Mouse (Mus musculus) myocyte (in vitro differentiated cells): ENCODE results near the gene Tmcc3. TPM values are rescaled to one million over a fixed set of nuclear protein-coding genes. Genes with fewer than 3 reads are reported as not detected.

Experiments used
- H3K27me3 ChIP-seq: one replicate; pipeline ENCODE4 v1.6.1; 2011; ENCODE audit not compliant: control insufficient read depth, insufficient read depth, insufficient read length
- H3K36me3 ChIP-seq: one replicate; pipeline ENCODE4 v1.6.1; 2011; ENCODE audit not compliant: control insufficient read depth, insufficient read depth
- H3K4me2 ChIP-seq: one replicate; pipeline ENCODE4 v1.6.1; 2011; ENCODE audit warnings: low read depth, control low read depth
- H3K4me3 ChIP-seq: one replicate; pipeline ENCODE4 v1.5.1; 2011; ENCODE audit warnings: mild to moderate bottlenecking, control low read depth, moderate library complexity
- H3K79me2 ChIP-seq: one replicate; pipeline ENCODE4 v1.6.1; 2011; ENCODE audit not compliant: control insufficient read depth, insufficient read depth
- H3ac ChIP-seq: one replicate; pipeline ENCODE4 v1.6.1; 2011; ENCODE audit not compliant: control insufficient read depth, insufficient read length
- CEBPB ChIP-seq: IDR thresholded peaks from 2 replicates; pipeline ENCODE4 v1.6.1; 2011; ENCODE audit warnings: mild to moderate bottlenecking, moderate library complexity; ENCODE audit not compliant: poor library complexity, insufficient read depth, severe bottlenecking
- E2F4 ChIP-seq: IDR thresholded peaks from one replicate; pipeline ENCODE4 v1.6.1; 2011; ENCODE audit warnings: mild to moderate bottlenecking, control low read depth, moderate library complexity; ENCODE audit not compliant: insufficient read depth
- MAX ChIP-seq: IDR thresholded peaks from one replicate; pipeline ENCODE4 v1.6.1; 2011; ENCODE audit warnings: low read depth, mild to moderate bottlenecking, control low read depth
- MYOD1 ChIP-seq, 3 experiments: IDR thresholded peaks; one replicate each; pipeline ENCODE4 v1.6.1; 2011; ENCODE audit warnings: control low read depth in 2 of 3, low read depth in 2 of 3, mild to moderate bottlenecking in 2 of 3, moderate library complexity in 1 of 3; ENCODE audit not compliant: insufficient read length in 2 of 3, control insufficient read depth in 1 of 3
- MYOG ChIP-seq, 3 experiments: IDR thresholded peaks; one replicate each; pipeline ENCODE4 v1.6.1; 2011; ENCODE audit warnings: control low read depth in 2 of 3, low read depth in 2 of 3, mild to moderate bottlenecking in 2 of 3; ENCODE audit not compliant: insufficient read length in 2 of 3, control insufficient read depth in 1 of 3, insufficient read depth in 1 of 3
- POLR2A ChIP-seq: IDR thresholded peaks from one replicate; pipeline ENCODE4 v1.6.1; 2011; ENCODE audit warnings: low read depth, mild to moderate bottlenecking, control low read depth, moderate library complexity; ENCODE audit not compliant: insufficient read length
- POLR2AphosphoS2 ChIP-seq: IDR thresholded peaks from one replicate; pipeline ENCODE4 v1.6.1; 2011; ENCODE audit warnings: low read depth, control low read depth; ENCODE audit not compliant: insufficient read length
- REST ChIP-seq: IDR thresholded peaks from one replicate; pipeline ENCODE4 v1.6.1; 2011; ENCODE audit warnings: mild to moderate bottlenecking, control low read depth, moderate library complexity; ENCODE audit not compliant: insufficient read depth, insufficient read length
- SRF ChIP-seq: IDR thresholded peaks from one replicate; pipeline ENCODE4 v1.6.1; 2011; ENCODE audit warnings: low read depth; ENCODE audit not compliant: control insufficient read depth, insufficient read length
- TCF12 ChIP-seq: IDR thresholded peaks from one replicate; pipeline ENCODE4 v1.6.1; 2011; ENCODE audit warnings: mild to moderate bottlenecking, control low read depth; ENCODE audit not compliant: poor library complexity, insufficient read depth, severe bottlenecking
- TCF3 ChIP-seq: IDR thresholded peaks from one replicate; pipeline ENCODE4 v1.6.1; 2011; ENCODE audit warnings: low read depth, control low read depth; ENCODE audit not compliant: insufficient read length
- USF1 ChIP-seq: IDR thresholded peaks from one replicate; pipeline ENCODE4 v1.6.1; 2011; ENCODE audit warnings: low read depth, mild to moderate bottlenecking, control low read depth, moderate library complexity
- polyA plus RNA-seq: library from polyadenylated mRNA; unstranded; fragments of >200 nt; fragmentation: generic; extraction: Trizol; gene quantifications from one replicate; pipeline ENCODE4 v1.2.1, GENCODE M21; 2012; ENCODE audit warnings: missing spikeins

The Tmcc3 gene
- polyA plus RNA-seq, 1 experiment: 16.6 TPM

DNA sequence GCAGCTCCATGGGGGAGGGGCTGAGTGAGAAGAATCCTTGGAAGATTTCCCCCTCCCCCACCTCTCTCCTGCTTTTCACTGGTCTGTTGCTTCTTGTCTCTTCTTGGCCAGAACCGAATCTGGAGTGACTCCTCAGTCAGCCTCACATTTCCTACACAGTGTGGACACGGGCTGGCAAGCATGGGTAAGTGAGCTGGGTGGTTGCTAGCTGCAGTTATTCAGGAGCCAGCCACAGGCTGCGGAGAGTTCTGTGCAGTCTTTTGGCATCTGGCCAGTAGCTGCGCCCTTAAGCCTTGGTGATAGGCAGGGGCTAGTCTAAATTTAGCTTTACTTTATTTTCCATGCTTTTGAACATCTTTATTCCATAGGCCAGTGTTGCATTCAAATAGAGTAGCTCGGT is 18.2 kb downstream of the Tmcc3 start:
- no peak overlapping the region for H3K4me3 ChIP-seq
- H3K4me2 ChIP-seq: no peak overlapping the region
- H3K79me2 ChIP-seq: no peaks in the 10 kb centered on the region
- H3K36me3 ChIP-seq: no peaks in the 10 kb centered on the region
- no peak overlapping the region for H3ac ChIP-seq
- no peak for TF ChIP-seq SRF
- no peak for TF ChIP-seq CEBPB
- no peak for TF ChIP-seq MYOG (IDR thresholded peaks at IDR 0.05; ENCODE audit: control insufficient read depth in 1 of 3, insufficient read depth in 1 of 3, insufficient read length in 2 of 3, low read depth in 2 of 3)
- no peak for TF ChIP-seq MAX
- no peak for TF ChIP-seq REST
- no peak for TF ChIP-seq POLR2A
- no peaks in the 10 kb centered on the region for H3K27me3 ChIP-seq

DNA sequence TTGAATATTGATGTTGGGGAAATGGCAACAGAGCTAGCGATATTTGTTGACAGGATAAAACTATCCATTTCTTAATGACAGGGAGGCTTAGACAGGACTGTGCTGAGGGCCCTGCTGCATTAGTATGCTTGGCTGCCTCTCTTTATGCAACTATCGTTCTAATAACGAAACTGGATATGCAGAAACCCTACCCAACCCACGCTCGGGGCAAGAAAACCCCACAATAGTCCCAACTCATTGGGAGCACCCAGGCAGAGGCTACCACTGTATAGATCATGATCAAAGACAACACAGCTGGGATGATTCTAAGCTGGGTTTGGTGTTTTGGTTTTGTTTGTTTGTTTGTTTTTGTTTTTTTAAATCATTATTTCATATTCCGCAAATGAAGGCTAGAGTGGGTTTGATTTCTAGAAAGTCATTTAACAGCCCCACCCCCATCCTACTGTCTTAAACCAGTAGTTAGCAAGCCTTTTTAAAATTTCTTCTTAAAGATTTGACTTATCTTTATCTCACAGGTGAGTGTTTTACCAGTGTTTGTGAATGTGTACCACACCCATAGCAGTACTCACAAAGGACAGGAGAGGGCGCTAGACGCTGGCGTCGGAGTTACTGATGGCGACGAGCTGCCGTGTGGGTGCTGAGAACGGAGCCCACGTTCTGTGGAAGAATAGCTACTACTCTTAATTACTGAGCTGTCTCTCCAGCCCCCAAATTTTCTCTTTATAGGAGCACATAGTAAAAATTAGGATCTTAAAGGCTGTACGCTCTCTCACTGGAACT is 20.8 kb downstream of the Tmcc3 start:
- Histone ChIP-seq H3K4me3 (no peak overlapping the region), H3K36me3 (no peaks in the 10 kb centered on the region), H3K4me2 (no peak overlapping the region), H3ac (no peak overlapping the region), H3K79me2 (no peaks in the 10 kb centered on the region), H3K27me3 (no peaks in the 10 kb centered on the region)
- no peak for TF ChIP-seq MYOD1 (IDR thresholded peaks at IDR 0.05; ENCODE audit: control insufficient read depth in 1 of 3, insufficient read length in 2 of 3, low read depth in 2 of 3)
- TF ChIP-seq POLR2A: no peak
- TF ChIP-seq SRF: no peak
- TF ChIP-seq MAX: no peak
- no peak for TF ChIP-seq CEBPB
- no peak for TF ChIP-seq MYOG (IDR thresholded peaks at IDR 0.05; ENCODE audit: control insufficient read depth in 1 of 3, insufficient read depth in 1 of 3, insufficient read length in 2 of 3, low read depth in 2 of 3)
- TF ChIP-seq TCF12: no peak
- TF ChIP-seq POLR2AphosphoS2: no peak
- TF ChIP-seq TCF3: no peak
- TF ChIP-seq USF1: no peak
- no peak for TF ChIP-seq E2F4
- no peak for TF ChIP-seq REST

DNA sequence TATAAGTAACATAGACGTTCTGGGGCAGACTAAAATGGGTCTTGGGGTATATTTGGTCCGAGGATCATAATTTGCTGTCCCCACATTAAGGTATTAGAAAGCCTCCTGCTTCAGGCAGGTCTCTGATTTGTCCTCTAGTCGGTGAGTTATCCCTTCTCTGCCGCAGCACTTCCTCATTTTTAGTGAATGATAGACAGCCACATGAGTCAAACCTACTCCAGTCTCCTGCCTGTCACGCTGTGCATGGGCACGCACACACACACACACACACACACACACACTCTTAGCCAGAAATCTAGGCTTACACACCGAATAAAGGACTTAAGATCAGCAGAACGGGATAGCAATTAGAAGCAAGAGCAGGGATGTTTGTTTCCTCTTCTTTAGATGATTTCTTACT is 21.6 kb downstream of the Tmcc3 start:
- no peaks in the 10 kb centered on the region for H3K27me3 ChIP-seq
- no peak overlapping the region for H3K4me3 ChIP-seq
- H3K36me3 ChIP-seq: no peaks in the 10 kb centered on the region
- TF ChIP-seq USF1: no peak
- TF ChIP-seq MYOG (IDR thresholded peaks at IDR 0.05; ENCODE audit: control insufficient read depth in 1 of 3, insufficient read depth in 1 of 3, insufficient read length in 2 of 3, low read depth in 2 of 3): no peak
- no peak overlapping the region for H3K4me2 ChIP-seq
- no peak overlapping the region for H3ac ChIP-seq
- no peaks in the 10 kb centered on the region for H3K79me2 ChIP-seq

DNA sequence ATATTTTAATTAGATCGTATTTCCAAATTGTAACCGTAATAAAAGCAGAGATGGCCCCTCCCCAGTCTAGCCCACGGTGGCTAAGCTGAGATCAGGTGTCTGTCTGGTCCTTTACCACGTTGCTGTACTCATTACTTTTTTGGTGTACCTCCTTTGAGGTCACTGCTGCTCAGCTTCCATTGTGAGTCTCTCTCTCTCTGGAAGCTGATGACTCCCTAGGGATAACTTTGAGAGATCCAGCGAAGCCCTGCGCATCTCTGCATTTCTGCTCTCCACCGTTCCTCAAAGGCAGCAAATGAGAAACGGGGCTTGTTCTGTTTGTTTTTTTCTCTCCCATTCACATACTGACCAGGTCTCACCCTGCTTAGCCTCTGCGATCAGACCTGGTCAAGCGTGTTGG is 23.3 kb downstream of the Tmcc3 start:
- Histone ChIP-seq H3ac (no peak overlapping the region), H3K36me3 (no peaks in the 10 kb centered on the region), H3K4me3 (no peak overlapping the region), H3K79me2 (no peaks in the 10 kb centered on the region), H3K4me2 (no peak overlapping the region), H3K27me3 (no peaks in the 10 kb centered on the region)
- TF ChIP-seq REST (no peak), MYOD1 (IDR thresholded peaks at IDR 0.05; ENCODE audit: control insufficient read depth in 1 of 3, insufficient read length in 2 of 3, low read depth in 2 of 3) (no peak), SRF (no peak), TCF3 (no peak), MAX (no peak)

DNA sequence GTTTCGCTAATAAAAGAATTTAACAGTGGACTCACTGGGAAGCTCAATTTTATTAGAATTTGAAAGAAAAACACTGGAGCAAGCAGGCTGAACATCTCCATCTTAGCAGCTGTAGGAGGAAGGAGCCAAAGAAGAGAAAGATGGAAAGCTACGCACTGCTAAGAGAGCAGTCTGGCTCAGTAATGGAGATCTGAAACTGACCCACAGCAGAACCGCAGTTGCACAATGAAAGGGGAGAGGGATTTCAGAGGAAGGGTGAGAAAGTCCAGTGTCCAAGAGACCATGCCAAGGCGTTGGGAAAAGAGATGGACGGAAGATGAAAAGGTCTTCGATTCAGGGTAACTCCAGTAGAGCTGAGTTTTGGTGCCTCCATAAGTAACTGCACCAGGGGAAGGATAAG is 24.3 kb downstream of the Tmcc3 start:
- H3ac ChIP-seq: no peak overlapping the region
- no peaks in the 10 kb centered on the region for H3K36me3 ChIP-seq
- H3K79me2 ChIP-seq: no peaks in the 10 kb centered on the region
- H3K27me3 ChIP-seq: no peaks in the 10 kb centered on the region
- H3K4me3 ChIP-seq: no peak overlapping the region
- no peak overlapping the region for H3K4me2 ChIP-seq
- no peak for TF ChIP-seq TCF3
- TF ChIP-seq MYOG (IDR thresholded peaks at IDR 0.05; ENCODE audit: control insufficient read depth in 1 of 3, insufficient read depth in 1 of 3, insufficient read length in 2 of 3, low read depth in 2 of 3): no peak
- TF ChIP-seq E2F4: no peak
- TF ChIP-seq POLR2AphosphoS2: no peak
- TF ChIP-seq MAX: no peak
- no peak for TF ChIP-seq REST
- TF ChIP-seq POLR2A: no peak
- TF ChIP-seq SRF: no peak
- TF ChIP-seq CEBPB: no peak
- no peak for TF ChIP-seq USF1
